Mouse (Mus musculus): ENCODE data around the gene Wdr19.

DNA sequence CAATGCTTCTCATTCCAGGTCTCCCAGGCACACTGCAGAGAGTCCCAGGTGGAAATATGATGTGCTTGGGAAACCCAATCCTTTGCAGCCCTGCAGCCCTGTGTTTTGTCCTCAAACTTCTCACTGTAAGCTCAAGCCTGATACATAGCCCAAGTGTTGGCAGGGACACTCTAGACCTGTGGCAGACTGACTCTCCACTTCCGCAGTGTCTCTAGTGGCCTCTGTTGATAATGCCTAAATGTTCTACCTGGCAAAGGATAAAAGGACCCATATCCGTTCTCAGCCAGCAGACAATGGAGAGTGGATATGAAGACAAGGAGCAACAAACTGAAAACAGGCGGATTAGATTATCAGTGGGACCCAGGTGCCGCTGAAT, 17.7 kb upstream of the Wdr19 start:
- TF ChIP-seq CTCF (IDR thresholded peaks at IDR 0.05; ENCODE audit: low read depth) (no peak), EP300 (optimal IDR thresholded peaks at IDR 0.05) (no peak)
